Mouse (Mus musculus) lung, postnatal 0 days (tissue): ENCODE measurements at regions not wholly inside any gene's neighbourhood (a gene's known extent, or its start where the extent isn't known, plus 50 kb on each side); places are given as distances from the start of the nearest gene placed in this dataset.
A peak's percentile ranks its signal among the peaks of the same experiment; 100 is the strongest.

Source experiments
- CTCF ChIP-seq: IDR thresholded peaks from 2 replicates; pipeline ENCODE4 v1.5.1; 2016; ENCODE audit warnings: antibody characterized with exemption, mild to moderate bottlenecking
- EP300 ChIP-seq: IDR thresholded peaks from 2 replicates; pipeline ENCODE4 v1.6.1; 2016; ENCODE audit warnings: antibody characterized with exemption, mild to moderate bottlenecking, control low read depth

GRCm38 (mm10) chr8:127836410-127837206, 521.8 kb upstream of the Nrp1 start:
- TF ChIP-seq CTCF (peak; percentile 22; the same call in 1 of the 2 replicates), EP300 (no peak)
